Mouse (Mus musculus): ENCODE results near the gene Zfp710.

GRCm38 (mm10) chr7:80121083-80121482 lies 96.5 kb downstream of the Zfp710 start:
- no peak for TF ChIP-seq GATA1 (IDR thresholded peaks at IDR 0.05; ENCODE audit: low read length)
- no peak for TF ChIP-seq TAL1 (IDR thresholded peaks at IDR 0.05; ENCODE audit: low read length)
